Mouse (Mus musculus) kidney, adult 2 months (tissue): ENCODE measurements around the gene Tmf1. TPM values are rescaled to one million over a fixed set of nuclear protein-coding genes. Genes with fewer than 3 reads are reported as not detected.

Experiments
- DNase-seq: peaks from one replicate; pipeline ENCODE4 v3.0.0; 2021
- H3K27ac ChIP-seq: fragments of 200-500 bp; 2 replicates; pipeline ENCODE4 v1.5.1; 2012; ENCODE audit warnings: low read depth, low read length, control low read depth, inconsistent platforms; ENCODE audit not compliant: insufficient read depth
- H3K27me3 ChIP-seq: fragments of 200-500 bp; replicated peaks from 2 replicates; pipeline ENCODE4 v1.6.1; 2012; ENCODE audit warnings: mild to moderate bottlenecking, moderate library complexity, low read length, inconsistent platforms; ENCODE audit not compliant: control insufficient read depth, insufficient read depth
- H3K36me3 ChIP-seq: fragments of 200-500 bp; 2 replicates; pipeline ENCODE4 v1.6.1; 2012; ENCODE audit warnings: mild to moderate bottlenecking, moderate library complexity, low read length, inconsistent platforms; ENCODE audit not compliant: control insufficient read depth, insufficient read depth
- H3K4me1 ChIP-seq: fragments of 200-500 bp; 2 replicates; pipeline ENCODE4 v1.6.1; 2011; ENCODE audit warnings: low read length; ENCODE audit not compliant: control insufficient read depth, insufficient read depth
- H3K4me3 ChIP-seq: fragments of 200-500 bp; 2 replicates; pipeline ENCODE4 v1.5.1; 2011; ENCODE audit warnings: mild to moderate bottlenecking, low read depth, low read length, control low read depth; ENCODE audit not compliant: insufficient read depth
- CTCF ChIP-seq: fragments of 200-500 bp; conservative IDR thresholded peaks from 2 replicates; pipeline ENCODE4 v1.5.1; 2011; ENCODE audit warnings: low read depth, mild to moderate bottlenecking, control low read depth, low read length, moderate library complexity, mixed read lengths; ENCODE audit not compliant: insufficient read depth, insufficient read length
- POLR2A ChIP-seq: fragments of 200-500 bp; IDR thresholded peaks from one replicate; pipeline ENCODE4 v1.6.1; 2011; ENCODE audit warnings: low read depth, low read length, control low read depth
- WGBS: fragments of 180-500 bp; shearing (Covaris S2); methylation state at CpG from one replicate; pipeline ENCODE4 v1.1.7; 2018; 5-methylcytosine and 5-hydroxymethylcytosine counted together
- polyA plus RNA-seq: library from polyadenylated mRNA; depleted of rRNA; stranded (reverse); fragments of >200 nt; gene quantifications from 2 replicates; pipeline ENCODE4 v1.2.3, GENCODE M21; 2012; rRNA removed

Tmf1 gene
- polyA plus RNA-seq, result 3.2 and 4.1 TPM in 2 replicates

DNA sequence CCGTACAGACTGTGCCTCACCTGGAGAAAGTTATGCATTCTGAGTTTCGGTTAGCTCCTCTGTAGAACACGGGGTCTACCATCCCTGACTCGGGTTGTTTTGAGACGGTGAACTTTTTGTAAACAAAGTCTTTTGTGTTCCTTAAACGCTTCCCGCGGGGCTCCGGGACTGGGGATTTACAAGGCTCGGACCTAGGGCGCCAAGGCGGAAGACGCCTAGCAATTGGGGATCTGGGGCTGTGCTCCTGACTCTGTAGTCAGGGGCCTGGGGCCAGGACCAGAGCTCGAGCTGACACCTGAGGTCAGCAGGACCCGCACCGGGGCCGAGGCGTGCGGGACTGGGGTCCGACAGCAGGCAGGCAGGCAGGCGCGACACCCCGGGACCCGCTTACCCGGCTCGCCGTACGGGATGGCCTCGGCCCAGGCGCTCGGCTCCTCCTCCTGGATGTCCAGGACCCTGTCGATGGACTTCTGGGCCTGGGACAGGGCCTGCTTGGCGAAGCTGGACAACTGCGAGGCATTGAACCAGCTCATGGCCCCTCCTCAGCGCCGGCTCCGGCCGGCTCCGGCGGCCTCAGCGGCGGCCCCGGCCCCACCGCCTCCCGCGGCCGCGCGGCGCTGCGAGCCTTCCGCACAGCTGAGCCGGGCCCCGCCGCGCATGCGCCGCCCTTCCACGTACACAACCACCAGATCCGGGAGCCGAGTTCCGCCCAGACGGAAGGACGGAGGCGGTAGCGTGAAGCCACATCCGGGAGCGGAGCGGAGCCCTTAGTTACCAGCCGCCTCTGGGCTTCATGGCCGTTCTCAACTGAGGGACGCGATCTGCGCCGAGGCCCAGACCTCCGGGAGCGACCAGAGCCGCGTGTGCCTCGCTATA lies at the start of gene Tmf1:
Gene Tmf1 (minus strand): TSS at position 632 of the 876 bp plus-strand sequence.
- Histone ChIP-seq H3K27me3 (no peaks in the 10 kb centered on the region), H3K27ac (peak within 1 kb of the TSS; percentile 93), H3K4me3 (peak within 1 kb of the TSS; percentile 82), H3K4me1 (peaks cover 7% of the 10 kb centered on the region; the same call in 1 of the 2 replicates), H3K36me3 (no peaks in the 10 kb centered on the region)
- TF ChIP-seq CTCF, result no peak
- peak; percentile 90 for TF ChIP-seq POLR2A
- WGBS, result under 1% methylated on average over 80 of the region's 80 CpGs
- peak; percentile 98 for DNase-seq

DNA sequence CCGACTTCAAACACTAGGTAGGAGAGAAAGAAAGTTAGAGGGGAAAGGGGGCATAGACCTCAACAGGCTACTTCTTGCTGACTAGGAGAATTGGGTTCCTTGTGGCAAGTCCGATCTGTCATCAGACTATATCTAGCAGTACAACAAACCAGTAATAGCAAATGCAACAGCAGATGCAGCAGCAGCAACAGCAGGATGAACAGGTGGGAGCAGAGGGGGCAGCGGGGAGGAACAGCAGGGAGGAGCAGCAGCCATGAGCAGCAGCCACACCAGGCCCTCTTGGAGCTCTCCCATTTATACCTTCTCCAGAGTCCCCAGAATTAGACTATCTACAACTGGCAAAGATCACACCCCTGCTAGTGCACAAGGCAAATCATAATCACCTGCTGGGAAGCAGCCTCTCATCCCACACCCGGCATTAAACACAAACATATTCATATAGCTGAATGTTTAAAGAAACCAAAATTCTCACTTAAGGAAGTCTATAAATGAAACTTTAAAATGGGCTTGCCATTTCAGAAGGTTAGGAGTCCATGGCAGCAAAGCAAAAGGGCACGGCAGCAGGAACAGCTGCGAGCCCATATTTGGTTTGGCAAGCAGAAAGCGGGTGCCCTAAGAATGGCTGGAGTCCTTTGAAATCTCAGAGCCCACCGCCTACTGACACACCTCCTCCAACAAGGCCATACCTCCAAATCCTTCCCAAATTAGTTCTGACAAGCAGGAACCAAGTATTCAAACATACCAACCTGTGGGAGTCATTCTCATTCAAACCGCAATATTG lies 48.3 kb upstream of the Tmf1 start:
- H3K36me3 ChIP-seq, result no peaks in the 10 kb centered on the region; the same call in 1 of the 2 replicates
- no peak for TF ChIP-seq CTCF
- 94% methylated on average over 9 of the region's 9 CpGs for WGBS

DNA sequence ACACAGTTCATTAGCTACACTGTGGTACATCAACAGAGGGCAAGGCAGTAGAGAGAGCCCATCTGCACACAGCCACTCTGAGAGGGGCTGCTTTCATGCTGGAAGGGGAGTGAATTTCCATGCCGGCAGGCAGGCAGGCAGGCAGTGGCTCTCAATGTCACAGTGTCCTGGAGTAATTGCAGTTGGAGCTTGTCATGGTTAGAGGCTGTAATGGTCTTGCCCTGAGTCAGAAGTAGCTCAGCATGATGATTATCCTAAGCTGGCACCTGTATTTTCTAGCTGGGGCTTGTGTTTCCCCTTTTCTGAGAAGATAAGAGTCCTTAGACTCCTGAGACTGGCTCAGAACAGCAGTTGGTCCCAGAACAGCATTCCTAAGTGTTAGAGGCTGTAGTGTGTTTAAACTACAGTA lies 47.2 kb upstream of the Tmf1 start:
- Histone ChIP-seq H3K4me1 (peaks cover 10% of the 10 kb centered on the region; the same call in 1 of the 2 replicates), H3K4me3 (no peak overlapping the region), H3K36me3 (no peaks in the 10 kb centered on the region; the same call in 1 of the 2 replicates), H3K27me3 (no peaks in the 10 kb centered on the region), H3K27ac (peak overlapping the region; percentile 71)
- 46% methylated on average over 1 of the region's 1 CpGs for WGBS
- TF ChIP-seq CTCF (no peak), POLR2A (no peak)
- peak; percentile 28 for DNase-seq

More for the DNA sequence above, 48.3 kb upstream of the Tmf1 start:
- H3K4me3 ChIP-seq, result no peak overlapping the region
- H3K27ac ChIP-seq, result no peak overlapping the region
- H3K27me3 ChIP-seq, result no peaks in the 10 kb centered on the region
- H3K4me1 ChIP-seq, result peaks cover 6% of the 10 kb centered on the region; the same call in 1 of the 2 replicates
- no peak for DNase-seq

DNA sequence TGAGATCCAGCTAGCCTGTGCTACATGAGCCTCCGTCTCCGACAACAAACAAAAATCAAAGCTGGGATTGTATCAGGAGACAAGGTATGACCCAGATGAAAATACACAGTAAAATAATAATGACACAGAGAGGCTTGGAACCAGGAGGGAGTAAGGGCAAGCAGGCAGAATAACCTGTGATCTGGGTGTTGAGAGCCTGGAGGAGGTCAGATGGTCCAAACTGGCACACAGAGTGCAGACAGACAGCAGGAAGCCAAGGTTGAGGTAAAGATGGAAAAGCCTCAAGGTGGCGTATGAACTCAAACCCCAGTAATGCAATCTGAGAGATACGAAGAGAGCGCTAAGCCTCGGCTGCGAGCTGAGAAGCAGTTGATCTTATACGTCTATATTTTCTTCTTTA lies 45.6 kb upstream of the Tmf1 start:
- TF ChIP-seq POLR2A, result no peak
- no peak for TF ChIP-seq CTCF
- Histone ChIP-seq H3K27me3 (no peaks in the 10 kb centered on the region), H3K4me3 (no peak overlapping the region), H3K4me1 (peaks cover 10% of the 10 kb centered on the region; the same call in 1 of the 2 replicates), H3K36me3 (no peaks in the 10 kb centered on the region), H3K27ac (no peak overlapping the region)
- no peak for DNase-seq
- WGBS, result 98% methylated on average over 8 of the region's 8 CpGs

DNA sequence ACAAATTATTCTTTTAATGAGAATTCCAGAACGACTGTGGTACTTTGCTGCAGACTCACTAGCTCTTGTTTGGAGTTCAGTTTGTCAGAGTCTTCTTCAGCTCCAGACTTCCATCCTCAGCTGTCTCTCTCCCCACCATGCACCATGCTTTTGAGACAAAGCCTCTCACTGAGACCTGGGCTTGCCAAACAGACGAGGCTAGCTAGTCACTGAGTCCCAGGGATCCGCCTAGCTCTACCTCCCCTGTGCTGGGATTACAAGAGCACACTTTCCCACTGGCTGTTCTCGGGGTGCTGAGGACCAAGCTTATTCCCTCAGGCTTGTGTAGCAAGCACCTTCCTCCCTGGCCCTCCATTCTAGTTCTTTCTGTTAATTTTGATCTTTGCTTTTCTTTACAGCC lies 44.6 kb upstream of the Tmf1 start:
- Histone ChIP-seq H3K4me3 (no peak overlapping the region), H3K27ac (no peak overlapping the region), H3K36me3 (no peaks in the 10 kb centered on the region), H3K4me1 (peaks cover 10% of the 10 kb centered on the region; the same call in 1 of the 2 replicates), H3K27me3 (no peaks in the 10 kb centered on the region)
- 80% methylated on average over 4 of the region's 4 CpGs for WGBS
- no peak for DNase-seq
- no peak for TF ChIP-seq CTCF
- TF ChIP-seq POLR2A, result no peak

DNA sequence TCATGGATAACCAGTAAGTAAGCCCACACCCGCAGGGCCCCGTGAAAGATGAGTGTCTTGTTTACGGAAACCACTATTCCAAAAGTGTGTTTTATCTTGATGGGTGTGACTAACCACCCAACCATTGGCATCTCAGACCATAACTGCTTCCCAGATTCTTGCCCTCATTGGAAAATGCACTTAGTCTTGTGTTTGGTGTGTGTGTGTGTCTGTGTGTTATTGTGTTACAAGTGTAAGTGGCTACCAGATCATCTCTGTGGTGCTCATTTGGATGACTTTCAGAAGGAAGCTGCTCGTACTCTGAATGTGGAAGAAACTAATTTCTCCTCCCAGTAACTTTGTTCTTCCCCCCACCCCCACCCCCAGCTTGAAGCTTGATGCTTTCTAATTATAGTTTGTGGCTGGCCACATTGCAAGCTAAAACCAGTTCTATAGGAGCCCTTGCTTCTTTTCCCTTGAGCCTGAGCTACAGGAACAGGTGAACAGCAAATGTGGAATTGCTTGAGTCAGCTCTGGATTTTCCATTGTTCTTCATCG lies 44.1 kb upstream of the Tmf1 start:
- WGBS, result 46% methylated on average over 5 of the region's 5 CpGs
- TF ChIP-seq CTCF (no peak), POLR2A (no peak)
- DNase-seq, result no peak
- peak overlapping the region; percentile 54; the same call in 1 of the 2 replicates for H3K27ac ChIP-seq
- peaks cover 10% of the 10 kb centered on the region; the same call in 1 of the 2 replicates for H3K4me1 ChIP-seq
- no peaks in the 10 kb centered on the region for H3K36me3 ChIP-seq
- no peak overlapping the region for H3K4me3 ChIP-seq
- no peaks in the 10 kb centered on the region for H3K27me3 ChIP-seq
